Mouse (Mus musculus): ENCODE results near the gene Tomm6. TPM values are rescaled to one million over a fixed set of nuclear protein-coding genes. Genes with fewer than 3 reads are reported as not detected.

Gene Tomm6
- polyA plus RNA-seq (2014; fragmentation: Nextera tagmentation; extraction: Ambion mirVana): 404 and 441 TPM in 2 replicates

DNA sequence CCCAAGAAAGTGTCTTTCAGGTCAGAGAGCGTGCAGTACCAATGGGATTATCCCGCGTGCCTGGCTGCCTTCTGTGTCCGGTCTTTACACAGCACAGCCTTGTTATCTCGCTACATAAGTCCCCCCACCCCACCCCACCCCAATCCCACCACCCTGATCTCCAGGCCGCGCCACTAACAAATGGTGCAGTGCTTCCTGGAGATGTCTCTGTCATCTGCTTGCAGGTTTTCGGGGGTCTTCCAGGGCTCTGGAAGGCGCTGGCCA, at the start of gene Tomm6:
TSS of gene Tomm6 (minus strand) at position 43 of the 264 bp plus-strand sequence.
- H3K9ac ChIP-seq (ENCODE audit: low read length): peak within 1 kb of the TSS; percentile 81
- no peak for ATAC-seq (ENCODE audit: insufficient number of reproducible peaks, low FRiP score, low TSS enrichment, low read depth)
- no peak for DNase-seq (ENCODE audit: low spot score)
- H3K4me2 ChIP-seq (ENCODE audit: low read depth, severe bottlenecking): peak within 1 kb of the TSS; percentile 95
- H3K4me1 ChIP-seq (ENCODE audit: control insufficient read depth, insufficient read depth, low read length): peaks cover 10% of the 10 kb centered on the region; the same call in 1 of the 2 replicates
- 0% methylated on average over 9 of the region's 9 CpGs for WGBS
- H3K9me3 ChIP-seq (ENCODE audit: control insufficient read depth, low read length): no peaks in the 10 kb centered on the region
- no peaks in the 10 kb centered on the region for H3K27me3 ChIP-seq (ENCODE audit: control insufficient read depth, insufficient read depth, low read length)
- H3K4me3 ChIP-seq (ENCODE audit: low read depth, low read length): peak within 1 kb of the TSS; percentile 74
- H3K36me3 ChIP-seq (ENCODE audit: control insufficient read depth, insufficient read depth, low read length): 0 out of 2 replicates have a peak, but pooled peaks cover 4% of the 10 kb centered on the region
- H3K27ac ChIP-seq (replicated peaks; ENCODE audit: low read depth, low read length): 0 out of 2 replicates have a peak within 1 kb of the TSS, but pooled peaks have one; percentile 0

GRCm38 (mm10) chr17:47737271-47738065, 49.3 kb upstream of the Tomm6 start:
- H3K27ac ChIP-seq (replicated peaks; ENCODE audit: low read depth, low read length): no peak overlapping the region
- peak; percentile 79 for ATAC-seq (ENCODE audit: insufficient number of reproducible peaks, low FRiP score, low TSS enrichment, low read depth)
- no peaks in the 10 kb centered on the region for H3K9me3 ChIP-seq (ENCODE audit: control insufficient read depth, low read length)
- peaks cover 5% of the 10 kb centered on the region; the same call in 1 of the 2 replicates for H3K27me3 ChIP-seq (ENCODE audit: control insufficient read depth, insufficient read depth, low read length)
- WGBS: under 1% methylated on average over 50 of the region's 60 CpGs
- peak; percentile 81 for DNase-seq (ENCODE audit: low spot score)
- H3K9ac ChIP-seq (ENCODE audit: low read length): peak overlapping the region; percentile 38
- no peaks in the 10 kb centered on the region for H3K36me3 ChIP-seq (ENCODE audit: control insufficient read depth, insufficient read depth, low read length)
- peak overlapping the region; percentile 100 for H3K4me2 ChIP-seq (ENCODE audit: low read depth, severe bottlenecking)
- peak overlapping the region; percentile 59 for H3K4me3 ChIP-seq (ENCODE audit: low read depth, low read length)
- H3K4me1 ChIP-seq (ENCODE audit: control insufficient read depth, insufficient read depth, low read length): peaks cover 20% of the 10 kb centered on the region

GRCm38 (mm10) chr17:47736856-47737255, 48.7 kb upstream of the Tomm6 start, which contains the start of gene Tfeb:
Gene Tfeb (plus strand): TSS chr17:47737030.
- Histone ChIP-seq H3K4me1 (ENCODE audit: control insufficient read depth, insufficient read depth, low read length) (peaks cover 20% of the 10 kb centered on the region), H3K27ac (replicated peaks; ENCODE audit: low read depth, low read length) (no peak within 1 kb of the TSS), H3K9me3 (ENCODE audit: control insufficient read depth, low read length) (no peaks in the 10 kb centered on the region), H3K4me3 (ENCODE audit: low read depth, low read length) (peak within 1 kb of the TSS; percentile 59), H3K36me3 (ENCODE audit: control insufficient read depth, insufficient read depth, low read length) (no peaks in the 10 kb centered on the region), H3K4me2 (ENCODE audit: low read depth, severe bottlenecking) (peak within 1 kb of the TSS; percentile 100), H3K9ac (ENCODE audit: low read length) (peak within 1 kb of the TSS; percentile 38), H3K27me3 (ENCODE audit: control insufficient read depth, insufficient read depth, low read length) (peaks cover 5% of the 10 kb centered on the region; the same call in 1 of the 2 replicates)
- under 1% methylated on average over 46 of the region's 47 CpGs for WGBS
- ATAC-seq (ENCODE audit: insufficient number of reproducible peaks, low FRiP score, low TSS enrichment, low read depth): peak; percentile 59
- peak; percentile 97 for DNase-seq (ENCODE audit: low spot score)

DNA sequence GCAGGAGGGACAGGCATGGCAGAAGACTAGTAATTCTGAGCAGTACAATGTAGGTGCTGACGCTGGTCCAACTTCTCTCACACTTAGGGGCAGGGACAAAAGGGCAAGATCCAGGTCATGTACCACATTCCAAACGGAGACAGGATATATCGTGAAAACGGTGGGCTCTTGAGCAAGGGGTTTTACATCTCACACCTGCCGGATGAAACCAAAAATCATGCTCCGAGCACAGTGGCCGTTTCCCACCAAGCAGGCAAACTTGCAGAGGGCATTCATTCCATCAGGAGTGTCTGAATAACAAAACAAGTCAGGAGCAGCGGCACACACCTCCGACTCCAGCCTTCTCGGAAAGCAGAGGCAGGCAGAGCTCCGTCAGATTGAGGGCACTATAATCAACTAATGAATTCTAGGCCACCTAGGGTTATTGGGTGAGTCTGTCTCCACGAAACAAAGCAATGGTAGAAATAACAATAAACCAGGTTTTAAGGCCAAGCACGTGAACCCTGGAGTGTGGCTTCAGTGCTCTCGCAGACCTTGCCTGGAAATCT, 47.4 kb upstream of the Tomm6 start:
- Histone ChIP-seq H3K4me3 (ENCODE audit: low read depth, low read length) (no peak overlapping the region), H3K4me1 (ENCODE audit: control insufficient read depth, insufficient read depth, low read length) (peaks cover 20% of the 10 kb centered on the region), H3K9me3 (ENCODE audit: control insufficient read depth, low read length) (no peaks in the 10 kb centered on the region), H3K9ac (ENCODE audit: low read length) (no peak overlapping the region), H3K4me2 (ENCODE audit: low read depth, severe bottlenecking) (no peak overlapping the region), H3K36me3 (ENCODE audit: control insufficient read depth, insufficient read depth, low read length) (no peaks in the 10 kb centered on the region), H3K27me3 (ENCODE audit: control insufficient read depth, insufficient read depth, low read length) (peaks cover 5% of the 10 kb centered on the region; the same call in 1 of the 2 replicates), H3K27ac (replicated peaks; ENCODE audit: low read depth, low read length) (no peak overlapping the region)
- DNase-seq (ENCODE audit: low spot score) (no peak), ATAC-seq (ENCODE audit: insufficient number of reproducible peaks, low FRiP score, low TSS enrichment, low read depth) (no peak)
- 73% methylated on average over 14 of the region's 14 CpGs for WGBS

DNA sequence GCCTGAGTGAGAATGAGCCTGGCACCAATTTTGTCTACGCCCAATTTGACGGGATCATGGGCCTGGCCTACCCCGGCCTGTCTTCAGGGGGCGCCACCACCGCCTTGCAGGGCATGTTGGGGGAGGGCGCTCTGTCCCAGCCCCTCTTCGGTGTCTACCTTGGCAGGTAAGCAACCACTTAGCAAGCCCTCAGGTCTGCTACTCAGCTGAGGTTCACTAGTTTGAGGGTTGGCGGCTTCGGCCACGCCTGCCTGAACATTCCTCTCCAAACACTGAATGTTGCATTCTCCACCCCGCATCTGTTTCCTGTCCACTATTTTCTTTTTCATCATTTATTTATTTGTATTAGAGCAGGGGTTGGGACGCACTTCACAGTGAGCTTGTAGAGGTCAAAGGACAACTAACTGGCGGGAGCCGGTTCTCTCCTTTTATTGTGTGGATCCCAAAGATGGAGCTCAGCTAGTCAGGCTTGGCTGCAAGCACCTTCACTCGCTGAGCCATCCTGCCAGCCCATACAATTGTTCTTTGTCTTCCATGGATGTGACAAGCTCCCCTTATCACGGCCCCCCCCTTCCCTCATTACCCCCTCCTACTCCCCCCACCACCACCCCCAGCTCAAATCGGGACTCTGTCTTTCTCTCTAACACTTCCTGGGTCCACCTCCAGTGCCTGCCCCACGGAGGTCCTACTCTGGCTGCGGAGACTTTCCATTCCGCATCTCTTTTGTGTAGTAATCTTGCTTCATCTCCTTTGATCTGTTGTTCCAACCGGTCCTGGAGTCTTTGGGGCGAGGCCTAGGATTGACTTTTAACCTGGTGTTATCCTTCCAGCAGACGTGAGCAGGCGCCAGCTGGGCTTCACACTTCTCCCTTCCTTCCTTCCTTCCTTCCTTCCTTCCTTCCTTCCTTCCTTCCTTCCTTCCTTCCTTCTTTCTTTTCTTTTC, 42.7 kb upstream of the Tomm6 start:
- Histone ChIP-seq H3K9ac (ENCODE audit: low read length) (no peak overlapping the region), H3K27me3 (ENCODE audit: control insufficient read depth, insufficient read depth, low read length) (no peaks in the 10 kb centered on the region), H3K4me3 (ENCODE audit: low read depth, low read length) (no peak overlapping the region), H3K9me3 (ENCODE audit: control insufficient read depth, low read length) (no peaks in the 10 kb centered on the region), H3K4me1 (ENCODE audit: control insufficient read depth, insufficient read depth, low read length) (no peaks in the 10 kb centered on the region), H3K27ac (replicated peaks; ENCODE audit: low read depth, low read length) (no peak overlapping the region), H3K36me3 (ENCODE audit: control insufficient read depth, insufficient read depth, low read length) (no peaks in the 10 kb centered on the region), H3K4me2 (ENCODE audit: low read depth, severe bottlenecking) (no peak overlapping the region)
- no peak for DNase-seq (ENCODE audit: low spot score)
- WGBS: 64% methylated on average over 24 of the region's 24 CpGs
- no peak for ATAC-seq (ENCODE audit: insufficient number of reproducible peaks, low FRiP score, low TSS enrichment, low read depth)

DNA sequence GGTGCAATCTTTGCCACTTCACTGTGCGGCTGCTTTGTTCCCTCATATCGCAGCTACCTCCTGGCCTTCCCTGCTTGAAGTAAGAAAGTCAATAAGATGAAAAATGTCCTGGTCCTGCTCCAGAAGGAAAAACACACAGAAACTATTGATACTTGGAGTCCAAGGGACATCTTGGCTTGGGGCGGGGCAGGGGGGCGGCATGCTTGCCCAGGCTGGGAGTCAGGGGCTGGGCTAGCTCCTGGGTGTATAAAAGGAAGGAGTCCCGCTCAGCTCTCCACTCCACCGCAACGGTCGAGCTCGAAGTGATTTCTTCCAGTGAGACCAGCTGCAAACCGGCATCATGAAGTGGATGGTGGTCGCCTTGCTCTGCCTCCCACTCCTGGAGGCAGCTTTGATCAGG, 38.4 kb upstream of the Tomm6 start, which contains the start of gene Pgc:
TSS of gene Pgc (plus strand) at position 277 of the 400 bp plus-strand sequence.
- H3K9ac ChIP-seq (ENCODE audit: low read length): no peak within 1 kb of the TSS
- H3K9me3 ChIP-seq (ENCODE audit: control insufficient read depth, low read length): no peaks in the 10 kb centered on the region
- H3K4me3 ChIP-seq (ENCODE audit: low read depth, low read length): no peak within 1 kb of the TSS
- no peak within 1 kb of the TSS for H3K4me2 ChIP-seq (ENCODE audit: low read depth, severe bottlenecking)
- H3K27me3 ChIP-seq (ENCODE audit: control insufficient read depth, insufficient read depth, low read length): no peaks in the 10 kb centered on the region
- no peak within 1 kb of the TSS for H3K27ac ChIP-seq (replicated peaks; ENCODE audit: low read depth, low read length)
- WGBS: 71% methylated on average over 11 of the region's 11 CpGs
- DNase-seq (ENCODE audit: low spot score): no peak
- H3K4me1 ChIP-seq (ENCODE audit: control insufficient read depth, insufficient read depth, low read length): no peaks in the 10 kb centered on the region
- no peaks in the 10 kb centered on the region for H3K36me3 ChIP-seq (ENCODE audit: control insufficient read depth, insufficient read depth, low read length)
- no peak for ATAC-seq (ENCODE audit: insufficient number of reproducible peaks, low FRiP score, low TSS enrichment, low read depth)

GRCm38 (mm10) chr17:47721183-47721582, 33.0 kb upstream of the Tomm6 start:
- Histone ChIP-seq H3K27ac (replicated peaks; ENCODE audit: low read depth, low read length) (no peak overlapping the region), H3K9me3 (ENCODE audit: control insufficient read depth, low read length) (no peaks in the 10 kb centered on the region), H3K36me3 (ENCODE audit: control insufficient read depth, insufficient read depth, low read length) (no peaks in the 10 kb centered on the region), H3K4me3 (ENCODE audit: low read depth, low read length) (no peak overlapping the region), H3K4me2 (ENCODE audit: low read depth, severe bottlenecking) (no peak overlapping the region), H3K9ac (ENCODE audit: low read length) (no peak overlapping the region), H3K4me1 (ENCODE audit: control insufficient read depth, insufficient read depth, low read length) (no peaks in the 10 kb centered on the region), H3K27me3 (ENCODE audit: control insufficient read depth, insufficient read depth, low read length) (no peaks in the 10 kb centered on the region)
- DNase-seq (ENCODE audit: low spot score): no peak
- WGBS: 88% methylated on average over 4 of the region's 4 CpGs
- ATAC-seq (ENCODE audit: insufficient number of reproducible peaks, low FRiP score, low TSS enrichment, low read depth): no peak

GRCm38 (mm10) chr17:47715037-47715436, 26.9 kb upstream of the Tomm6 start:
- no peak overlapping the region for H3K27ac ChIP-seq (replicated peaks; ENCODE audit: low read depth, low read length)
- no peak overlapping the region for H3K9ac ChIP-seq (ENCODE audit: low read length)
- H3K27me3 ChIP-seq (ENCODE audit: control insufficient read depth, insufficient read depth, low read length): no peaks in the 10 kb centered on the region
- H3K36me3 ChIP-seq (ENCODE audit: control insufficient read depth, insufficient read depth, low read length): no peaks in the 10 kb centered on the region
- H3K4me3 ChIP-seq (ENCODE audit: low read depth, low read length): no peak overlapping the region
- no peak overlapping the region for H3K4me2 ChIP-seq (ENCODE audit: low read depth, severe bottlenecking)
- H3K9me3 ChIP-seq (ENCODE audit: control insufficient read depth, low read length): no peaks in the 10 kb centered on the region
- 65% methylated on average over 3 of the region's 3 CpGs for WGBS
- ATAC-seq (ENCODE audit: insufficient number of reproducible peaks, low FRiP score, low TSS enrichment, low read depth) (no peak), DNase-seq (ENCODE audit: low spot score) (no peak)
- no peaks in the 10 kb centered on the region for H3K4me1 ChIP-seq (ENCODE audit: control insufficient read depth, insufficient read depth, low read length)
